Mouse (Mus musculus) megakaryocyte, embryonic 14.5 days (primary cell): ENCODE data around the gene Tet3.

Experiments used
- FLI1 ChIP-seq: IDR thresholded peaks from 2 replicates; pipeline ENCODE4 v1.6.1; 2012; ENCODE audit warnings: low read length, inconsistent platforms, mixed read lengths
- GATA1 ChIP-seq: IDR thresholded peaks from 3 replicates; pipeline ENCODE4 v1.6.1; 2012; ENCODE audit warnings: mixed read lengths, low read length, inconsistent platforms, borderline replicate concordance

DNA sequence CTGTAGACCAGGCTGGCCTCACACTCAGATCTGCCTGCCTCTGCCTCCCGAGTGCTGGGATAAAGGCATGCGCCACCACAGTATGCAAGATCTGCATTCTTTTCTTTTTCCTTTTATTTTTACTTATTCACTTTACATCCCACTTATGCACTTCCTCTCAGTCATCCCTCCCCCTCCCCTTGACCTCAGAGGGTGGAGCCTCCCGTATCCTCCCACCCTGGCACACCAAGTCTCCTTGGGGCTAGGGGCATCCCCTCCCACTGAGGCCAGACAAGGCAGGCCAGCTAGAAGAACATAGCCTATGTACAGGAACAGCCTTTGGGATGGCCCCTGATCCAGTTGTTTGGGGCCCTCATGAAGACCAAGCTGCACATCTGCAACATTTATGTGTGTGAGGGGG is 41.4 kb downstream of the Tet3 start:
- TF ChIP-seq GATA1 = no peak
- TF ChIP-seq FLI1 = no peak
